Mouse (Mus musculus) embryonic facial prominence, embryonic 13.5 days (tissue): Measurements from ENCODE around the gene Smyd3. TPM values are rescaled to one million over a fixed set of nuclear protein-coding genes. Genes with fewer than 3 reads are reported as not detected.

ENCODE experiments used
- ATAC-seq: fragments of 200-750 bp; cut with Nextera tagmentation; 2 replicates; pipeline ENCODE4 v1.8.0; 2017; ENCODE audit warnings: low read depth; ENCODE audit not compliant: insufficient number of reproducible peaks, insufficient read depth, low FRiP score, low TSS enrichment
- H3K27ac ChIP-seq: fragments of 300-500 bp; sonication (generic); 2 replicates; pipeline ENCODE4 v1.5.1; 2015; ENCODE audit warnings: moderate library complexity, mild to moderate bottlenecking, inconsistent platforms
- H3K27me3 ChIP-seq: fragments of 300-500 bp; sonication (generic); 2 replicates; pipeline ENCODE4 v1.6.1; 2015; ENCODE audit warnings: mild to moderate bottlenecking, inconsistent platforms
- H3K36me3 ChIP-seq: fragments of 300-500 bp; sonication (generic); 2 replicates; pipeline ENCODE4 v1.6.1; 2015; ENCODE audit warnings: mild to moderate bottlenecking, inconsistent platforms
- H3K4me1 ChIP-seq: fragments of 300-500 bp; sonication (generic); 2 replicates; pipeline ENCODE4 v1.6.1; 2015; ENCODE audit warnings: inconsistent platforms
- H3K4me2 ChIP-seq: fragments of 300-500 bp; sonication (generic); 2 replicates; pipeline ENCODE4 v1.6.1; 2015; ENCODE audit warnings: moderate library complexity, mild to moderate bottlenecking, inconsistent platforms
- H3K4me3 ChIP-seq: fragments of 300-500 bp; sonication (generic); 2 replicates; pipeline ENCODE4 v1.5.1; 2015; ENCODE audit warnings: mild to moderate bottlenecking, inconsistent platforms
- H3K9ac ChIP-seq: fragments of 300-500 bp; sonication (generic); 2 replicates; pipeline ENCODE4 v1.6.1; 2015; ENCODE audit warnings: mild to moderate bottlenecking, inconsistent platforms
- H3K9me3 ChIP-seq: fragments of 300-500 bp; sonication (generic); 2 replicates; pipeline ENCODE4 v1.6.1; 2016; ENCODE audit warnings: inconsistent platforms
- WGBS: fragments of 180-500 bp; shearing (Covaris S2); methylation state at CpG from one replicate; pipeline ENCODE4 v1.1.7; 2015; ENCODE audit warnings: mixed read lengths; 5-methylcytosine and 5-hydroxymethylcytosine counted together
- polyA plus RNA-seq: library from polyadenylated mRNA; unstranded; fragments of >200 nt; fragmentation: Nextera tagmentation; extraction: Ambion mirVana; gene quantifications from 2 replicates; pipeline ENCODE4 v1.2.1, GENCODE M21; 2015

The Smyd3 gene
- 30.1 and 31.4 TPM in 2 replicates for polyA plus RNA-seq

GRCm38 (mm10) chr1:179517713-179518465, at the start of gene Smyd3:
TSS of gene Smyd3 (minus strand) at chr1:179518041.
- Histone ChIP-seq H3K9ac (peak within 1 kb of the TSS; percentile 80), H3K27me3 (no peaks in the 10 kb centered on the region), H3K4me3 (peak within 1 kb of the TSS; percentile 81), H3K4me2 (peak within 1 kb of the TSS; percentile 90), H3K36me3 (no peaks in the 10 kb centered on the region), H3K27ac (peak within 1 kb of the TSS; percentile 55), H3K9me3 (no peaks in the 10 kb centered on the region), H3K4me1 (0 out of 2 replicates have a peak, but pooled peaks cover 7% of the 10 kb centered on the region)
- 6% methylated on average over 39 of the region's 39 CpGs for WGBS
- ATAC-seq, result peak; percentile 71

GRCm38 (mm10) chr1:179567558-179567957, 49.7 kb upstream of the Smyd3 start:
- Histone ChIP-seq H3K36me3 (no peaks in the 10 kb centered on the region), H3K27me3 (no peaks in the 10 kb centered on the region), H3K27ac (no peak overlapping the region), H3K4me2 (no peak overlapping the region), H3K4me1 (peaks cover 27% of the 10 kb centered on the region), H3K4me3 (no peak overlapping the region), H3K9me3 (no peaks in the 10 kb centered on the region), H3K9ac (no peak overlapping the region)
- ATAC-seq, result no peak
- 56% methylated on average over 7 of the region's 7 CpGs for WGBS

- Histone ChIP-seq H3K36me3 (no peaks in the 10 kb centered on the region), H3K27ac (no peak overlapping the region), H3K4me3 (no peak overlapping the region), H3K9ac (no peak overlapping the region), H3K27me3 (no peaks in the 10 kb centered on the region), H3K4me2 (no peak overlapping the region), H3K9me3 (no peaks in the 10 kb centered on the region), H3K4me1 (peaks cover 38% of the 10 kb centered on the region)
- ATAC-seq, result no peak
- 56% methylated on average over 5 of the region's 5 CpGs for WGBS
Measured at GRCm38 (mm10) chr1:179563926-179564325, 46.1 kb upstream of the Smyd3 start.

GRCm38 (mm10) chr1:179563211-179563610, 45.4 kb upstream of the Smyd3 start:
- Histone ChIP-seq H3K27ac (0 out of 2 replicates have a peak overlapping the region, but pooled peaks have one; percentile 17), H3K9ac (no peak overlapping the region), H3K4me3 (no peak overlapping the region), H3K4me1 (peaks cover 40% of the 10 kb centered on the region), H3K36me3 (no peaks in the 10 kb centered on the region), H3K9me3 (no peaks in the 10 kb centered on the region), H3K27me3 (no peaks in the 10 kb centered on the region), H3K4me2 (no peak overlapping the region)
- no peak for ATAC-seq
- 83% methylated on average over 4 of the region's 4 CpGs for WGBS

- no peak for ATAC-seq
- H3K9ac ChIP-seq, result no peak overlapping the region
- peaks cover 37% of the 10 kb centered on the region for H3K4me1 ChIP-seq
- 72% methylated on average over 6 of the region's 6 CpGs for WGBS
- no peak overlapping the region for H3K27ac ChIP-seq
- no peak overlapping the region for H3K4me3 ChIP-seq
- H3K36me3 ChIP-seq, result no peaks in the 10 kb centered on the region; the same call in 1 of the 2 replicates
- H3K27me3 ChIP-seq, result no peaks in the 10 kb centered on the region
- H3K4me2 ChIP-seq, result no peak overlapping the region
- H3K9me3 ChIP-seq, result no peaks in the 10 kb centered on the region
Measured at GRCm38 (mm10) chr1:179560845-179561430, 43.1 kb upstream of the Smyd3 start.

- peaks cover 37% of the 10 kb centered on the region for H3K4me1 ChIP-seq
- H3K27ac ChIP-seq, result peak overlapping the region; percentile 70
- H3K9ac ChIP-seq, result no peak overlapping the region
- no peaks in the 10 kb centered on the region for H3K9me3 ChIP-seq
- no peak for ATAC-seq
- no peaks in the 10 kb centered on the region for H3K27me3 ChIP-seq
- H3K36me3 ChIP-seq, result no peaks in the 10 kb centered on the region; the same call in 1 of the 2 replicates
- WGBS, result 52% methylated on average over 11 of the region's 11 CpGs
- H3K4me2 ChIP-seq, result no peak overlapping the region
- H3K4me3 ChIP-seq, result no peak overlapping the region
Measured at GRCm38 (mm10) chr1:179559446-179560194, 41.8 kb upstream of the Smyd3 start.

- no peaks in the 10 kb centered on the region; the same call in 1 of the 2 replicates for H3K36me3 ChIP-seq
- no peak for ATAC-seq
- no peaks in the 10 kb centered on the region for H3K9me3 ChIP-seq
- H3K9ac ChIP-seq, result no peak overlapping the region
- WGBS, result 78% methylated on average over 3 of the region's 3 CpGs
- no peak overlapping the region for H3K27ac ChIP-seq
- H3K4me2 ChIP-seq, result no peak overlapping the region
- no peaks in the 10 kb centered on the region for H3K27me3 ChIP-seq
- H3K4me1 ChIP-seq, result peaks cover 31% of the 10 kb centered on the region
- H3K4me3 ChIP-seq, result no peak overlapping the region
Measured at GRCm38 (mm10) chr1:179556921-179557320, 39.1 kb upstream of the Smyd3 start.

- Histone ChIP-seq H3K4me1 (peaks cover 22% of the 10 kb centered on the region), H3K4me3 (no peak overlapping the region), H3K36me3 (no peaks in the 10 kb centered on the region; the same call in 1 of the 2 replicates), H3K27me3 (no peaks in the 10 kb centered on the region), H3K4me2 (no peak overlapping the region), H3K27ac (no peak overlapping the region; the same call in 1 of the 2 replicates), H3K9me3 (no peaks in the 10 kb centered on the region), H3K9ac (no peak overlapping the region)
- 59% methylated on average over 4 of the region's 4 CpGs for WGBS
- no peak for ATAC-seq
Measured at GRCm38 (mm10) chr1:179553949-179554347, 36.1 kb upstream of the Smyd3 start.

GRCm38 (mm10) chr1:179553197-179553948, 35.5 kb upstream of the Smyd3 start:
- ATAC-seq, result no peak
- H3K36me3 ChIP-seq, result no peaks in the 10 kb centered on the region; the same call in 1 of the 2 replicates
- no peak overlapping the region for H3K4me2 ChIP-seq
- no peak overlapping the region for H3K9ac ChIP-seq
- peaks cover 22% of the 10 kb centered on the region for H3K4me1 ChIP-seq
- H3K4me3 ChIP-seq, result no peak overlapping the region
- H3K9me3 ChIP-seq, result no peaks in the 10 kb centered on the region
- no peaks in the 10 kb centered on the region for H3K27me3 ChIP-seq
- 69% methylated on average over 5 of the region's 5 CpGs for WGBS
- H3K27ac ChIP-seq, result no peak overlapping the region; the same call in 1 of the 2 replicates

- WGBS, result 51% methylated on average over 7 of the region's 7 CpGs
- ATAC-seq, result no peak
Measured at GRCm38 (mm10) chr1:179552751-179553150, 34.9 kb upstream of the Smyd3 start.

GRCm38 (mm10) chr1:179551921-179552320, 34.1 kb upstream of the Smyd3 start:
- no peaks in the 10 kb centered on the region for H3K36me3 ChIP-seq
- no peaks in the 10 kb centered on the region for H3K9me3 ChIP-seq
- no peak for ATAC-seq
- 78% methylated on average over 4 of the region's 4 CpGs for WGBS
- H3K4me1 ChIP-seq, result peaks cover 30% of the 10 kb centered on the region
- no peak overlapping the region for H3K4me3 ChIP-seq
- no peaks in the 10 kb centered on the region for H3K27me3 ChIP-seq
- no peak overlapping the region for H3K4me2 ChIP-seq
- no peak overlapping the region for H3K27ac ChIP-seq
- H3K9ac ChIP-seq, result no peak overlapping the region

More at GRCm38 (mm10) chr1:179552751-179553150, 34.9 kb upstream of the Smyd3 start:
- Histone ChIP-seq H3K9me3 (no peaks in the 10 kb centered on the region), H3K27me3 (no peaks in the 10 kb centered on the region), H3K4me2 (no peak overlapping the region), H3K4me1 (peaks cover 27% of the 10 kb centered on the region), H3K36me3 (no peaks in the 10 kb centered on the region; the same call in 1 of the 2 replicates), H3K9ac (no peak overlapping the region), H3K4me3 (no peak overlapping the region), H3K27ac (no peak overlapping the region)
